Mouse (Mus musculus): ENCODE measurements around the gene 1700037H04Rik. TPM values are rescaled to one million over a fixed set of nuclear protein-coding genes. Genes with fewer than 3 reads are reported as not detected.

The 1700037H04Rik gene
- 1.3 TPM for polyA plus RNA-seq (2014; fragmentation: Illumina TruSeq; extraction: RNeasy Lipid Tissue Mini Kit (QIAGEN cat#74804); ENCODE audit: low read depth, low replicate concordance)

GRCm38 (mm10) chr2:131159938-131160581, at the start of gene 1700037H04Rik:
Gene 1700037H04Rik (minus strand): TSS chr2:131160081.

GRCm38 (mm10) chr2:131206778-131207177, 46.9 kb upstream of the 1700037H04Rik start, which contains the start of gene Ap5s1:
Gene Ap5s1 (plus strand): TSS chr2:131207078.

GRCm38 (mm10) chr2:131186771-131187601, 27.1 kb upstream of the 1700037H04Rik start, which contains the start of the genes Cdc25b and Spef1:
Gene Cdc25b (plus strand): TSS chr2:131186949.
Gene Spef1 (minus strand): TSS chr2:131187282.

GRCm38 (mm10) chr2:131179990-131180587, 20.2 kb upstream of the 1700037H04Rik start, which contains the start of gene Cenpb:
Gene Cenpb (minus strand): TSS chr2:131180067.

GRCm38 (mm10) chr2:131132930-131133547, 26.8 kb downstream of the 1700037H04Rik start, which contains the start of gene Gm11037:
Gene Gm11037 (plus strand): TSS chr2:131133497.

GRCm38 (mm10) chr2:131127161-131127730, 32.6 kb downstream of the 1700037H04Rik start, which contains the start of gene Hspa12b:
Gene Hspa12b (plus strand): TSS chr2:131127280.

Other genes with a start within 250 kb of the 1700037H04Rik start
- gene Gfra4, start 117.0 kb downstream of the 1700037H04Rik start, polyA plus RNA-seq (2014; fragmentation: Illumina TruSeq; extraction: RNeasy Lipid Tissue Mini Kit (QIAGEN cat#74804); ENCODE audit: low read depth, low replicate concordance): 0.47 TPM
- gene Adam33, start 96.3 kb downstream of the 1700037H04Rik start, polyA plus RNA-seq (2014; fragmentation: Illumina TruSeq; extraction: RNeasy Lipid Tissue Mini Kit (QIAGEN cat#74804); ENCODE audit: low read depth, low replicate concordance): 7.7 TPM
- gene Siglec1, start 73.3 kb downstream of the 1700037H04Rik start, polyA plus RNA-seq (2014; fragmentation: Illumina TruSeq; extraction: RNeasy Lipid Tissue Mini Kit (QIAGEN cat#74804); ENCODE audit: low read depth, low replicate concordance): 0.47 TPM
- gene Hspa12b, start 32.8 kb downstream of the 1700037H04Rik start, polyA plus RNA-seq (2014; fragmentation: Illumina TruSeq; extraction: RNeasy Lipid Tissue Mini Kit (QIAGEN cat#74804); ENCODE audit: low read depth, low replicate concordance): 0.16 TPM
- not detected for gene Gm11037, start 26.6 kb downstream of the 1700037H04Rik start, polyA plus RNA-seq (2014; fragmentation: Illumina TruSeq; extraction: RNeasy Lipid Tissue Mini Kit (QIAGEN cat#74804); ENCODE audit: low read depth, low replicate concordance)
- gene Cenpb, start 20.0 kb upstream of the 1700037H04Rik start, polyA plus RNA-seq (2014; fragmentation: Illumina TruSeq; extraction: RNeasy Lipid Tissue Mini Kit (QIAGEN cat#74804); ENCODE audit: low read depth, low replicate concordance): 17.7 TPM
- 5.1 TPM for gene Cdc25b, start 26.9 kb upstream of the 1700037H04Rik start, polyA plus RNA-seq (2014; fragmentation: Illumina TruSeq; extraction: RNeasy Lipid Tissue Mini Kit (QIAGEN cat#74804); ENCODE audit: low read depth, low replicate concordance)
- 3.2 TPM for gene Spef1, start 27.2 kb upstream of the 1700037H04Rik start, polyA plus RNA-seq (2014; fragmentation: Illumina TruSeq; extraction: RNeasy Lipid Tissue Mini Kit (QIAGEN cat#74804); ENCODE audit: low read depth, low replicate concordance)
- gene Ap5s1, start 47.0 kb upstream of the 1700037H04Rik start, polyA plus RNA-seq (2014; fragmentation: Illumina TruSeq; extraction: RNeasy Lipid Tissue Mini Kit (QIAGEN cat#74804); ENCODE audit: low read depth, low replicate concordance): 3.0 TPM
- 6.7 TPM for gene Mavs, start 74.0 kb upstream of the 1700037H04Rik start, polyA plus RNA-seq (2014; fragmentation: Illumina TruSeq; extraction: RNeasy Lipid Tissue Mini Kit (QIAGEN cat#74804); ENCODE audit: low read depth, low replicate concordance)
- gene Pank2, start 102.4 kb upstream of the 1700037H04Rik start, polyA plus RNA-seq (2014; fragmentation: Illumina TruSeq; extraction: RNeasy Lipid Tissue Mini Kit (QIAGEN cat#74804); ENCODE audit: low read depth, low replicate concordance): 60.7 TPM
- gene Rnf24, start 192.8 kb upstream of the 1700037H04Rik start, polyA plus RNA-seq (2014; fragmentation: Illumina TruSeq; extraction: RNeasy Lipid Tissue Mini Kit (QIAGEN cat#74804); ENCODE audit: low read depth, low replicate concordance): 11.5 TPM

Measured in sigmoid colon, adult 10 weeks (tissue).